22 mouse cellular contexts compared by ENCODE assay signal in the genomic region with DNA sequence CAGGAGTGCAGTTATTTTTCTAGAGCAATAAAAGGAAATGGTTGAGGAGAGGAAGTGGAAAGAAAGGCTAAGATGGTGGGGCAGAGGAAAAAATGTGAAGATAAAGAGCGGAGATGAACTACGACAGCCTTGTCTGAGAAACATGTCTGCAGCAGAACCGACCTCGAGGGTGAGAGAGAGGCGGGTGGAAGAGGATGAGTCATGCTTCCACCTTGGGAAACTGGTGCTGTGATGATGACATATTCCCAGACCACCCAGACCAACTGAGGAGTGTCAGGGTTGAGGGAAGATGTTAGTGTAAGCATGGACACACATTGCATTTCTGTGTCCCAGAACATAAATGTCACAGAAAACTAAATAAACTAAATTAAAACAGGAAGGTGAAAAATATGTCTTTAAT. TPM values are rescaled to one million over a fixed set of nuclear protein-coding genes. Genes with fewer than 3 reads are reported as not detected.
DNase-seq lines count a peak whose midpoint lies in the region; ATAC-seq and TF ChIP-seq lines count a peak whose summit lies in the region.
"Had no signal": no experiment of that assay in that cellular context is flagged by ENCODE, and none has a peak within 500 bp of the region (broad histone marks: within the 10 kb centered on the region; RNA-seq: fewer than 3 reads in every experiment).

No protein-coding gene starts in this region.

- no peak overlapping the region for H3K27ac ChIP-seq in intestine, postnatal 0 days (ENCODE audit: low read depth, low read length)
- H3K27ac ChIP-seq: embryonic facial prominence, embryonic 10.5 days; forebrain, embryonic 13.5 days; heart, embryonic 10.5 days; hindbrain, embryonic 14.5 days; intestine, embryonic 15.5 days had no signal

- no peak overlapping the region for H3K9ac ChIP-seq in intestine, postnatal 0 days (ENCODE audit: low read depth, low read length)
- H3K9ac ChIP-seq: forebrain, embryonic 13.5 days; forebrain, postnatal 0 days; hindbrain, embryonic 14.5 days; intestine, embryonic 15.5 days had no signal

- H3K27me3 ChIP-seq in intestine, postnatal 0 days (replicated peaks; ENCODE audit: control insufficient read depth, insufficient read depth, low read length): no peaks in the 10 kb centered on the region
- H3K27me3 ChIP-seq: intestine, embryonic 15.5 days; Patski had no signal

- peak; percentile 65 to 83 for DNase-seq in adrenal gland, adult (ENCODE audit: inconsistent age in 2 of 2, low spot score in 1 of 2)
- no peak for DNase-seq in adrenal gland, postnatal 25 days
- DNase-seq in ovary, adult 18-20 months (ENCODE audit: low spot score): peak; percentile 6
- no peak for DNase-seq in ovary, postnatal 10 days (ENCODE audit: low spot score)
- DNase-seq in gastrocnemius, postnatal 4 days (ENCODE audit: low spot score in 2 of 2): no peak
- DNase-seq: cerebellum, adult 18-20 months; cerebellum, adult 9-11 months; cerebellum, postnatal 36 days; forebrain, postnatal 0 days; gastrocnemius, postnatal 14 days; heart, adult 18-20 months; heart, postnatal 10 days; kidney, adult 8-10 months had no signal

- H3K9me3 ChIP-seq in intestine, postnatal 0 days (ENCODE audit: control insufficient read depth): no peaks in the 10 kb centered on the region
- H3K9me3 ChIP-seq: embryonic facial prominence, embryonic 10.5 days; forebrain, embryonic 13.5 days; heart, embryonic 10.5 days; intestine, embryonic 15.5 days had no signal

- ATAC-seq in granulocyte monocyte progenitor cell, adult 5-6 weeks (replicated peaks; ENCODE audit: poor library complexity, severe bottlenecking): peak; percentile 72
- no peak for ATAC-seq in intestine, postnatal 0 days
- ATAC-seq: activated CD4-positive, CD25-positive, alpha-beta regulatory T cell, adult 4 months; forebrain, embryonic 13.5 days; forebrain, postnatal 0 days; intestine, embryonic 15.5 days; Patski had no signal

- H3K4me3 ChIP-seq in intestine, postnatal 0 days (ENCODE audit: low read depth, low read length): no peak overlapping the region
- H3K4me3 ChIP-seq: embryonic facial prominence, embryonic 10.5 days; forebrain, embryonic 13.5 days; heart, embryonic 10.5 days; intestine, embryonic 15.5 days had no signal

- H3K4me1 ChIP-seq in intestine, postnatal 0 days (replicated peaks; ENCODE audit: control insufficient read depth, insufficient read depth, low read length): no peaks in the 10 kb centered on the region
- H3K4me1 ChIP-seq: intestine, embryonic 15.5 days had no signal

- 48% methylated on average over 5 of the region's 5 CpGs for WGBS in intestine, postnatal 0 days

- no peak overlapping the region for H3K4me2 ChIP-seq in intestine, postnatal 0 days (replicated peaks; ENCODE audit: low read depth)
- H3K4me2 ChIP-seq: forebrain, embryonic 13.5 days; hindbrain, embryonic 14.5 days; intestine, embryonic 15.5 days had no signal

- no peak for TF ChIP-seq CTCF in intestine, postnatal 0 days (IDR thresholded peaks at IDR 0.05; ENCODE audit: low read depth)

- no peaks in the 10 kb centered on the region for H3K36me3 ChIP-seq in intestine, postnatal 0 days (ENCODE audit: control insufficient read depth, insufficient read depth)
- H3K36me3 ChIP-seq: embryonic facial prominence, embryonic 10.5 days; heart, embryonic 10.5 days; intestine, embryonic 15.5 days had no signal

RNA-seq across cellular contexts. Expression of a gene that starts 5.4 kb away (rescaled TPM):
- total RNA-seq in adrenal gland, postnatal 25 days (2021): 25.7 and 35.5 TPM in 2 replicates
- total RNA-seq in granulocyte monocyte progenitor cell, adult 5-6 weeks (2014; fragmentation: Nextera tagmentation): 2.5 and 6.4 TPM in 2 replicates
- 2.5 TPM in 2 replicates for total RNA-seq in granulocyte monocyte progenitor cell, adult 5-6 weeks (2017)
- polyA plus RNA-seq in intestine, postnatal 0 days (2015; fragmentation: Nextera tagmentation; extraction: Ambion mirVana): 3.1 and 3.6 TPM in 2 replicates
- total RNA-seq in gastrocnemius, postnatal 4 days (2021): 1 to 10 TPM; 8.9 to 9.9 TPM

Comparison
In these comparisons a context has a peak if more than half of its experiments do, and no peak if none do; other contexts are left out.
1. DNase-seq: peak in adrenal gland, adult (2 of 2) and ovary, adult 18-20 months (single experiment); none in adrenal gland, postnatal 25 days (single experiment), ovary, postnatal 10 days (single experiment) and gastrocnemius, postnatal 4 days (0 of 2).